Mouse (Mus musculus): Measurements from ENCODE around the gene Myo15b. TPM values are rescaled to one million over a fixed set of nuclear protein-coding genes. Genes with fewer than 3 reads are reported as not detected.
A peak's percentile ranks its signal among the peaks of the same experiment; 100 is the strongest.

Myo15b gene
- total RNA-seq, 1 experiment from 2014 or later: 0.60 TPM

DNA sequence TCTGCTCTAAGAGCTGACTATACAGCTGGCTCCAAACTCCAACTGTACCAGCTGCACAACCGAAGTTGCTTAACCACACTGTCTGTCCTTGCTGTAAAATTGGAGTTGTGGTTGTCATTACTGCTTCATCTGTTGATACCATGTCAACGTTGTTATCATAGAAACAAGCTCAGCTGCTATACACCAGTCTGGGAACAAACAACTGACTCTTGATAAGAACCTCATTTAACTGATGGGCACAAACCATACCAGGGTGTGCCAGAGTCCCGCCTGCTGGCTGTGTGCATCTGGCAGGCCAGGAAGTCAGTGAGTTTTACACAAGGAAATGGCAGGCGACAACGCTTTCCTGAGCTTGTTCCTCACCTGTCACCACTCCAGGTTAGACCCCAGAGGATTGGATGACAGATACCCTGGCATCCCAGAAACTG, 52.9 kb downstream of the Myo15b start:
- ATAC-seq (replicated peaks in 1 of 2; ENCODE audit: insufficient read depth in 1 of 2, low FRiP score in 2 of 2, low TSS enrichment in 1 of 2, low read depth in 1 of 2, poor library complexity in 2 of 2, severe bottlenecking in 2 of 2): peak; percentile 39 to 67

DNA sequence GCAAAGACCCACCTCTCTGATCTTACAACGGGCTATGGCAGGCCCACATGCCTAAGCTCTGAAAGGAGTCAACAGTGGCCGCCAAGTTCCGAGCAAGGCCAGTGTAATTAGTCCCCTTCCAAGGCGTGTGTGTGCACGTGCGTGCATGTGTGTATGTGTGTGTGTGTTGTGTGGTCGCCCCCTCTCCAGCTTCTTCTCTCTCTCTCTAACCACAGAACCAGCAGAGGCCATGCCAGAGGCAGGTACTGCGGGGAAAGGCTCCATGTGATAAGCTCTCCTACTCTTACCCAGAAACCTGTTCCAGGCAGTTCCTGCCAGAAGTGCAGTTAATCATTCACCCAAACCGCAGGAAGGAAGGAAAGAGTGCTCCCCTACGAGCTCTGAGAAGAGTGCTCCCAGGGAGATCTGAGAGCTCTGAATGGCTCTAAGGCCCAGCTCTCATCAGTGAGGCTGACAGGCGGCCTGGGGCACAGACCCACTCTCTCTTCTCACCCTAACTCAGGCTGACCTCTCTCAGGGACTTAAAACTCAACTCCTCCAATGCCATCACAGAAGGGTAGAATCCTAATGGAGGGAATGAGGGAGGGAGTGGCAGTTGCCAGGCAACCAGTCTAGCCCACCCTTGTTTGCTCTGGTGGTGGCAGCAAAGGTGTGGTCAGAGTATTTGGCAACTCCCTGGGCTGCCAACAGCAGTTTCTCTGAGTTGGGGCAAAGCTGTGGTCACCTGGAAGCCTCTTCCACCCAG, 53.6 kb downstream of the Myo15b start, which contains the start of gene Smim6:
Gene Smim6, plus strand, starts transcription at position 386 of the 745 bp plus-strand sequence.
- ATAC-seq (replicated peaks in 1 of 2; ENCODE audit: insufficient read depth in 1 of 2, low FRiP score in 2 of 2, low TSS enrichment in 1 of 2, low read depth in 1 of 2, poor library complexity in 2 of 2, severe bottlenecking in 2 of 2): peak; percentile 60 to 68

DNA sequence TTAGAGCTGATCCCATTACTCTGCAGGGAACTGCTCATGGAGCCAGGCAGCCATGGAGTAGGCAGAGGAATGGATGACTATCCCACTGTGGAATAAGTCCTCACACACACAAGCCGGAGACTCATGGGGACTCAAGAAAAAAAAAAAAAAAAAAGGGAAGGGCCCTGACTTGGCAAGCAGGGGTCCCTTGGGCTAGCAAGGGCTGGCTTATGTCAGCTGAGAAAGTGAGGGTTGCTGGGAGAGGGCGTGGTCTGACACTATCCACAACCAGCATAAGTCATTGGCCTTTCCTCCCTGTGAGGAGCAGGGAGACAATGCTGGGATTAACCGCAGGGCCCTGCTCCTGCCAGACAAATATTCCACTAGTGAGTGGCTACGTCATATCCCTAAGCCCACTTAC, 58.4 kb downstream of the Myo15b start:
- ATAC-seq (replicated peaks in 1 of 2; ENCODE audit: insufficient read depth in 1 of 2, low FRiP score in 2 of 2, low TSS enrichment in 1 of 2, low read depth in 1 of 2, poor library complexity in 2 of 2, severe bottlenecking in 2 of 2): no peak

DNA sequence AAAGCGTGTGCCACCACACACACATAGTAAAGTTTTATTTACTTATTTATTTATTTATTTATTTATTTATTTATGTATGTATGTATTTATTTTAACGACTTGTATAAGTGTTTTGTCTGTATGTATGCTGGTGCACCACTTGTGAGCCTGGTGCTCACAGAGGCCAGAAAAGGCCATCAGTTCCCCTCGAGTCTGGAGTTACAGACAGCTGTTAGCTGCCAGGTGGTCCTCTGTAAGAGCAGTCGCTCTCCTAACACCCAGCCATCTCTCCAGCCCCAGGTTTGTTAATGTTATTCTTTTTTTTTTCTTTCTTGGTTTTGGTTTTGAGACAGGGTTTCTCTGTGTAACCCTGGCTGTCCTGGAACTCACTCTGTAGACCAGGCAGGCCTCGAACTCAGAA, 60.4 kb downstream of the Myo15b start:
- ATAC-seq (replicated peaks in 1 of 2; ENCODE audit: insufficient read depth in 1 of 2, low FRiP score in 2 of 2, low TSS enrichment in 1 of 2, low read depth in 1 of 2, poor library complexity in 2 of 2, severe bottlenecking in 2 of 2): no peak

DNA sequence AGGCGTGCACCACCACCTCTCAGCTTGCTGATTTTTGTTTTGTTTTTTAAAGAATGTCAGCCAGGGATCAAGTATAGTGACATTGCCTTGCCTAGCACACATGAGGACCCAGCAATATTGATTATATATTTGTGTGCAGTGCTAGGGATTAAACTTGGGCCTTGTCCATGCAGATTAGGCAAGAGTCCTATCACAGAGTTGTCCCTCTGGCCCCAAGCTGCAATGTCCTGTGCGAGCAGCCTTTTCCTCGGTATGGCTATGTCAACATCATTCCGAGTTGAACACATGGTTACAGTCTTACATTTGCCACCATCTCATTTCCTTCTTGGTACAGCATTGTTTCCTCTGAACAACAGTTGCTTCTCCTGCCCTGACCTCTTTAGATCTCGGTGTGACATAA, 60.9 kb downstream of the Myo15b start:
- ATAC-seq (replicated peaks in 1 of 2; ENCODE audit: insufficient read depth in 1 of 2, low FRiP score in 2 of 2, low TSS enrichment in 1 of 2, low read depth in 1 of 2, poor library complexity in 2 of 2, severe bottlenecking in 2 of 2): no peak

DNA sequence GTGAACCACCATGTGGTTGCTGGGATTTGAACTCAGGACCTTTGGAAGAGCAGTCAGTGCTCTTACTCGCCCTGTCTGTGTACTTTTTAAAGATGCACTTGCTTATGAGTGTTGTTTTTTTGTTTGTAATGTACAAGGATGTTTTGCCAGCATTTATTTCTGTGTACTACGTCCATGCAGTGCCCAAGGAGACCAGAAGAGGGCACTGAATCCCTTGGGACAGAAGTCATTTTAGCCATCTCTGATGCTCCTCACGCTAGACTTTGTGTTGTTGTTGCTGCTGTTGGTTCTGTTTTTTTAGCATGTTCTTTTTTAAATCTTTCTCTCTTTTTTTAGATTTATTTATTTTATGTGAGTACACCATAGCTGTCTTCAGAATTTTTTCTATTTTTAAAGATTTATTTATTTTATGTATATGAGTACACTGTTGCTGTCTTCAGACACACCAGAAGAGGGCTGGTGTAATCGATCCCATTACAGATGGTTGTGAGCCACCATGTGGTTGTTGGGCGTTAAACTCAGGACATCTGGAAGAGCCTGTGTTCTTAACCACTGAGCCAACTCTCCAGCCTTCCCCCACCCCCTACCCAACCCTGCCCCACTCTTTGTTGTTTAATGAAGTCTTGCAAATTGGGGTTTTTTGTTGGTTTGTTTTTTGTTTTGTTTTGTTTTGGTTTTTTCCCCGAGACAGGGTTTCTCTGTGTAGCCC, 62.1 kb downstream of the Myo15b start:
- peak in 1 of 2 experiments; percentile 62; a peak in 2 of 4 replicates for ATAC-seq (replicated peaks in 1 of 2; ENCODE audit: insufficient read depth in 1 of 2, low FRiP score in 2 of 2, low TSS enrichment in 1 of 2, low read depth in 1 of 2, poor library complexity in 2 of 2, severe bottlenecking in 2 of 2)

DNA sequence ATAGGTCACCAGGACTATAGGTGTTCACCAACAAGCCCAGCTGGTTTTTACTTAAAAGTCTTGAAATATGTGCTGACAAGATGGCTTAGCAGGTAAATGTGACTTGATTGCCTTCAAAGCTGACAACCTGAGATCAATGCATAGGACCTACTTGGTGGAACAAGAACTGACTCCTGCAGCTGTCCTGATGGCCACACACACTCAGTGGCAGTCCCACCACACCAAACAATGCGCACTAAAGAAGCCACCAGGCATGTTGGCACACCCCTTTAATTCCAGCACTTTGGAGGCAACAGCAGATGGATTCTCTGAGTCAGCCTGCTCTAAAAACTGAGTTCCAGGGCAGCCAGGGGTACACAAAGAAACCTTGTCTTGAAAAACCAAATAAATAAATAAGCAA, 63.8 kb downstream of the Myo15b start:
- ATAC-seq (replicated peaks in 1 of 2; ENCODE audit: insufficient read depth in 1 of 2, low FRiP score in 2 of 2, low TSS enrichment in 1 of 2, low read depth in 1 of 2, poor library complexity in 2 of 2, severe bottlenecking in 2 of 2): no peak

DNA sequence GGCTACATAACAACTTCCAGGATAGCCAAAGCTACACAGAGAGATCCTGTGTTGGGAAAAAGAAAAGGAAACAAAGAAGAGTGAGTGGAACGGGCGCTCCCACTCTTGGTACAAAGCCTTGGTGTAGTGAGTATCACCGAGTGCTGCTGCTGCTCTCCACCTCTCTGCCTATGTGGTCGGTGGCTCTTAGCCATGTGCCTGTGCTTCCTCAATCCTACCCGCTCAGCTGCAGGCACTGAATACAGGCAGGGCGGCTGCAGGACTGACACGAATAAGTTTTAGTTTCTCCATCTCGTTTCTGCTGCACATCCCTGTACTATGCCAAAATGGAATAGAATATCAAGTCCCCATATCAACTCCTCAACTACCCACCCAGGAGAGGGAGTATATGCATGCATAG, 70.8 kb downstream of the Myo15b start:
- ATAC-seq (replicated peaks in 1 of 2; ENCODE audit: insufficient read depth in 1 of 2, low FRiP score in 2 of 2, low TSS enrichment in 1 of 2, low read depth in 1 of 2, poor library complexity in 2 of 2, severe bottlenecking in 2 of 2): no peak

DNA sequence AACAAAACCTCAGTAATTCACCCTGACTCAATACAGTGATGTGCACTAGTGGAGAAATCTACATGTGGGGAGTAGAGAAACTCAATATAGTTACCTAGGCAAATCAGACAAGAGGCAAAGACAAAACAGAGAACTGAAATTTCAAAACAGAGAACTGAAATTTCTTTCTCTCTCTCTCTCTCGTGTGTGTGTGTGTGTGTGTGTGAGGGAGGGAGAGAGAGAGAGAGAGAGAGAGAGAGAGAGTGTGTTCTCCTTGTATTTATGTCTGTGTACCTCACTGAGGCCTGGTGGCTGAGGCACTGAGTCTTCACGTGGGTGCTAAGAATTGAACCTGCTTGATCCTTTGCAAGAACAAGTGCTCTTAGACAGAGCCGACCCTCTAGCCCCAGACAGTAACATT, 71.6 kb downstream of the Myo15b start:
- ATAC-seq (replicated peaks in 1 of 2; ENCODE audit: insufficient read depth in 1 of 2, low FRiP score in 2 of 2, low TSS enrichment in 1 of 2, low read depth in 1 of 2, poor library complexity in 2 of 2, severe bottlenecking in 2 of 2): no peak

DNA sequence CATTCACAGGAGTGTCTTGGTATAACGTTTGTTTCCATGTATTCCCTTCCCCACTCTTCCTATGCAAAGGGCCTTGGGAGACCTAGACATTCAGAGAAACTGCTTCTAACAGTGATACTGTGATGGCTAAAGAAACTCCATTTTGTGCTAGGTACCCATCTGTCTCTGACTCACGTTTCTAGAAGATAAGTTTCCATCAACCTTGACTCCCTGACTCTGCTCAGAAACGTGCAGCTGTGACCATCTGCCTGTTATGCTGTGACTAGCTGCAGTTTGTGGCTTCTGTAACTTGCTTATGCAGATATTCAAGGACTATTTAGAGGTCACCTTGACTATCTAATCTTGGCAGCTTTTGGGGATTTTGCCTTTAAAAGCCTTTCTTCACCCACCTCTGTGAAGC, 73.0 kb downstream of the Myo15b start:
- ATAC-seq (replicated peaks in 1 of 2; ENCODE audit: insufficient read depth in 1 of 2, low FRiP score in 2 of 2, low TSS enrichment in 1 of 2, low read depth in 1 of 2, poor library complexity in 2 of 2, severe bottlenecking in 2 of 2): no peak

DNA sequence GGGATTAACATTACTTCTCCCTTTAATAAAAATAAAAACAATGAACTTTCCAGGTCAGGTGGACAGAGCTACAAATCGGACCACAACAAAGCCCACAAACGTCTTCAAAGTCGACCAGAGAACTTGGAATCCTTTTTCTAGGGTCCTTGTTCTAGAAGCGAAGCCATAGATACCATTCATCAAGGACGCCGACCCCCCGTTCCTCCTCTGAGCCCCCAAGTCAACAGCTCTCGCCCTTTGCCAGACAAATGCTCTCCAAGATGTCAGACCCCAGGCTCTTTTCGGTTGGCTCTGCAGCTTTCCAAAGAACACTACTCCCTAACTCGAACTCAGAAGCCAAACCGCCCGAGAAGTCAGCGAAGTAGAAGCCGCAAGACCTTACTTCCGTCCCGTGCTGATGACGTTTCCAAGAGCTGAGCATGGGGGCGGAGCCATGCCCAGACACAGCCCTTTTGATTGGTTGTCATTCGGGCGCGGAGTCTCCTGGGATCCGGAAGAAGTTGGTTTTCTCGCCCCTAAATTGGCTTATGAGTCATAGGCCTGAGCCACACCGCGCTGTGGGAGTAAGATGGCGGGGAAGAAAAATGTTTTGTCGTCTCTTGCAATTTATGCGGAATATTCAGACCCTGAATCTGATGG, 75.0 kb downstream of the Myo15b start, which contains the start of the genes Sap30bp and Recql5:
Gene Sap30bp, plus strand, starts transcription at position 175 of the 639 bp plus-strand sequence.
Gene Recql5, minus strand, starts transcription at position 370 of the 639 bp plus-strand sequence.
- peak; percentile 98 to 99 for ATAC-seq (replicated peaks in 1 of 2; ENCODE audit: insufficient read depth in 1 of 2, low FRiP score in 2 of 2, low TSS enrichment in 1 of 2, low read depth in 1 of 2, poor library complexity in 2 of 2, severe bottlenecking in 2 of 2)

DNA sequence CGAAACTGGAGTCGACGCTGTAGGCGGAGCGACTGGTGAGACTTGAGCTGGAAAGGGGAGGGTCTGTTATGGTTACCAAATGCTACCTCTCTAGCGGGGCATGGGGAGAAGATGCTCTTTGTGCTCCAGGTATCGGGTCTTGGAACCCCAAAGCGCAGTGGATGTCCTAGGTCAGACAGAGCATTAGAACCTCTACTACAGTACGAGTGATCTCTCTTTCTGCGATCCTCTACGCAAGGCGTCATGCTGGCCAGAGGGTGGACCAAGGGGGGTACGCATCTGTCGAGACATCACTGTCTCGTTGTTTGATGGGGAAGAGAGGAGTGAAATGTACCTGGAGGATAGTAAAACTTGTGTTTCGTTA, 75.5 kb downstream of the Myo15b start:
- ATAC-seq (replicated peaks in 1 of 2; ENCODE audit: insufficient read depth in 1 of 2, low FRiP score in 2 of 2, low TSS enrichment in 1 of 2, low read depth in 1 of 2, poor library complexity in 2 of 2, severe bottlenecking in 2 of 2): no peak; a peak in 1 of 4 replicates

DNA sequence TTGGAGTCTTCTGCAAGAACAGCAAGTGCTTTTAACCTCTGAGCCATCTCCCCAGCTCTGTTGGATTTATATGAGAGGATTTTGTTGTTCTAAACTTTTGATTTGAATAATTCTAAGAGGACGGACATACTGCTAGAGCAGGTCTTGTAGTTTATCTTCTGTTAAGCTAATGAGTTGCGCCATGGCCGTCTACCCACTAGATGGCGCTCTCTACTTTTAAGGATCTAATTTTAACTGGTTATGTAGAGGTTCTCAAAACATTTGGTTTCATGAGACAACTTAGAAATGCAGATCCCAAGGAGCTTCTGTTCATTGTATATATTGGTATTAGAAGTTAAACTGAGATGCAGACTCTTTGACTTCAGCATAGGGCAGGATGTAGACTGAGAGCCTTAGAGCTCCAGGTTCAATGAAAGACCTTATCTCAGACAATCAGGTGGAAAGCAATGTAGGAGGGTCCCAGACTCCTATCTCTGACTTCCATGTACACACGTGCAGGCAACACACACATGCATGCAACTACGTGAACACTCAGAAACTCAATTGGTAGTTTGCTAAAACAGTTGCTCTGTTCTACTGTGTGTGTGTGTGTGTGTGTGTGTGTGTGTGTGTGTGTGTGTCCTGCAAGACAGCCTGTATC, 81.6 kb downstream of the Myo15b start:
- ATAC-seq (replicated peaks in 1 of 2; ENCODE audit: insufficient read depth in 1 of 2, low FRiP score in 2 of 2, low TSS enrichment in 1 of 2, low read depth in 1 of 2, poor library complexity in 2 of 2, severe bottlenecking in 2 of 2): peak; percentile 53 to 84; a peak in 3 of 4 replicates

DNA sequence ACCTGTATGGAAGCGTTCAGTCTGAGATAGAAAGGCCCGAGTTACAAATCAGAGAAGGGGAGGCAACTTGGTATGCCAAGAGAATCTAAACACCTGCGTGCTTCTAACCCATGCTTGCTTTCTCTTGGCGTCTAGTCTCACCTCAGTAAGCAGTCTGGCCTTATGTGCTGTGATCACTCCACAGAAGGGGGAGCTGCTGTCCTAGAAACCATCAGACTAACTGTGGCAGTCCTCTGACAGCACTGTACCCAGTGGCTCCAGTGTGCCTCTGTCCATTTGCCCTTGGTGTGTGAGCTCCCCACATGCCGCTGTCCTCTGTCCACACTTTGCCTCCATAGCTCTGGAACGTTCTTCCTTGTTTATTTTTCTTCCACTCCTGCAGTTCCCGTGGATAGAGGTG, 83.8 kb downstream of the Myo15b start:
- no peak for ATAC-seq (replicated peaks in 1 of 2; ENCODE audit: insufficient read depth in 1 of 2, low FRiP score in 2 of 2, low TSS enrichment in 1 of 2, low read depth in 1 of 2, poor library complexity in 2 of 2, severe bottlenecking in 2 of 2)
